Mouse (Mus musculus): ENCODE results near the gene Endou.
"Not testable (repeated sequence)": the region's sequence is repeated elsewhere in the genome, so short reads cannot be mapped to it uniquely, and the experiment has no call there.

Endou gene

GRCm38 (mm10) chr15:97682053-97682452 is 49.1 kb downstream of the Endou start:
- no peak for DNase-seq (ENCODE audit: low spot score in 2 of 2)

- DNase-seq (ENCODE audit: low spot score in 2 of 2): no peak
Observed at GRCm38 (mm10) chr15:97679991-97680681, 51.0 kb downstream of the Endou start.

GRCm38 (mm10) chr15:97677341-97677740 is 53.8 kb downstream of the Endou start:
- no peak for DNase-seq (ENCODE audit: low spot score in 2 of 2)

- no peak for DNase-seq (ENCODE audit: low spot score in 2 of 2)
Observed at GRCm38 (mm10) chr15:97675927-97676326, 55.2 kb downstream of the Endou start.

- no peak for DNase-seq (ENCODE audit: low spot score in 2 of 2)
Observed at GRCm38 (mm10) chr15:97674423-97674822, 56.7 kb downstream of the Endou start.

- DNase-seq (ENCODE audit: low spot score in 2 of 2): no peak
Observed at GRCm38 (mm10) chr15:97673256-97674000, 57.7 kb downstream of the Endou start.

- no peak for DNase-seq (ENCODE audit: low spot score in 2 of 2)
Observed at GRCm38 (mm10) chr15:97672211-97672765, 58.9 kb downstream of the Endou start.

- no peak for DNase-seq (ENCODE audit: low spot score in 2 of 2)
Observed at GRCm38 (mm10) chr15:97670554-97670953, 60.6 kb downstream of the Endou start.

- not testable (repeated sequence) for DNase-seq (ENCODE audit: low spot score in 2 of 2)
Observed at GRCm38 (mm10) chr15:97668158-97668877, 62.8 kb downstream of the Endou start.

GRCm38 (mm10) chr15:97667437-97667836 is 63.7 kb downstream of the Endou start:
- peak; percentile 19 to 43 for DNase-seq (ENCODE audit: low spot score in 2 of 2)

GRCm38 (mm10) chr15:97666457-97666770 is 64.7 kb downstream of the Endou start:
- DNase-seq (ENCODE audit: low spot score in 2 of 2): no peak

GRCm38 (mm10) chr15:97665770-97666456 is 65.2 kb downstream of the Endou start:
- no peak for DNase-seq (ENCODE audit: low spot score in 2 of 2)

GRCm38 (mm10) chr15:97664981-97665668 is 66.0 kb downstream of the Endou start:
- peak in 1 of 2 experiments; percentile 26 for DNase-seq (ENCODE audit: low spot score in 2 of 2)

- DNase-seq (ENCODE audit: low spot score in 2 of 2): peak; percentile 50 to 69
Observed at GRCm38 (mm10) chr15:97663750-97664406, 67.3 kb downstream of the Endou start.

Measured in spleen, postnatal 14 days (tissue).